Mouse (Mus musculus) limb, embryonic 12.5 days (tissue): Measurements from ENCODE around the gene Btnl4. TPM values are rescaled to one million over a fixed set of nuclear protein-coding genes. Genes with fewer than 3 reads are reported as not detected.

Experiments used
- ATAC-seq: fragments of 200-750 bp; cut with Nextera tagmentation; 2 replicates; pipeline ENCODE4 v1.8.0; 2017; ENCODE audit warnings: low read depth, moderate TSS enrichment; ENCODE audit not compliant: insufficient number of reproducible peaks, insufficient read depth, low FRiP score, low TSS enrichment
- H3K27ac ChIP-seq: fragments of 300-500 bp; sonication (generic); 2 replicates; pipeline ENCODE4 v1.5.1; 2016; ENCODE audit warnings: mild to moderate bottlenecking, moderate library complexity
- H3K27me3 ChIP-seq: fragments of 300-500 bp; sonication (generic); 2 replicates; pipeline ENCODE4 v1.6.1; 2016; ENCODE audit warnings: mild to moderate bottlenecking, moderate library complexity
- H3K36me3 ChIP-seq: fragments of 300-500 bp; sonication (generic); 2 replicates; pipeline ENCODE4 v1.6.1; 2016; ENCODE audit warnings: mild to moderate bottlenecking, moderate library complexity
- H3K4me1 ChIP-seq: fragments of 300-500 bp; sonication (generic); replicated peaks from 2 replicates; pipeline ENCODE4 v1.6.1; 2016
- H3K4me2 ChIP-seq: fragments of 300-500 bp; sonication (generic); 2 replicates; pipeline ENCODE4 v1.6.1; 2016; ENCODE audit warnings: mild to moderate bottlenecking, moderate library complexity
- H3K4me3 ChIP-seq: fragments of 300-500 bp; sonication (generic); replicated peaks from 2 replicates; pipeline ENCODE4 v1.5.1; 2016; ENCODE audit warnings: mild to moderate bottlenecking
- H3K9ac ChIP-seq: fragments of 300-500 bp; sonication (generic); replicated peaks from 2 replicates; pipeline ENCODE4 v1.6.1; 2016; ENCODE audit warnings: mild to moderate bottlenecking, moderate library complexity
- H3K9me3 ChIP-seq: fragments of 300-500 bp; sonication (generic); 2 replicates; pipeline ENCODE4 v1.6.1; 2016; ENCODE audit warnings: mild to moderate bottlenecking, moderate library complexity
- WGBS: fragments of 180-500 bp; shearing (Covaris S2); methylation state at CpG from one replicate; pipeline ENCODE4 v1.1.7; 2016; 5-methylcytosine and 5-hydroxymethylcytosine counted together
- polyA plus RNA-seq: library from polyadenylated mRNA; unstranded; fragments of >200 nt; fragmentation: Nextera tagmentation; extraction: Ambion mirVana; gene quantifications from 2 replicates; pipeline ENCODE4 v1.2.1, GENCODE M21; 2016

Gene Btnl4
- polyA plus RNA-seq, 1 experiment from 2014 or later, result not detected

DNA sequence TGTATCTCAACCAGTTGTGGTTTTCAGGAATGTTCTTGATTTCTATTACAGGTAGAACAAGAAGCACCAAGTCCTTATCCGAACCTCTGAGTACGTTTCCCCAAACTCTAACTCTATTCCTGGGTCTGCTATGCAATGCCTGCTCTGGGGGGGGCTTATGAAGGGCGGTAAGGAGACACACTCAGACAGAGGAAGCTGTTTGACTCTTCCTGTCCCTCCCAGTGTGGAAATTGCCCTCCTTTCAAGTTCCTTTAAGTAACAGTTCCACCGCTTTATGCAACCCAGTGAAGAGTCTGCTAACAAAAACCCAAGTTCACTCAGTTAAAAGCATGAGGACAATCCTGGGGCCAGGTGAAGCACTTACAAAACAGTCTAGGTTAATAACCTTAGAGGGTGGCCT, 40.0 kb downstream of the Btnl4 start:
- H3K4me1 ChIP-seq, result no peaks in the 10 kb centered on the region
- no peaks in the 10 kb centered on the region for H3K27me3 ChIP-seq
- H3K36me3 ChIP-seq, result no peaks in the 10 kb centered on the region
- H3K4me3 ChIP-seq, result no peak overlapping the region
- WGBS, result 66% methylated on average over 4 of the region's 4 CpGs
- peaks cover 7% of the 10 kb centered on the region for H3K9me3 ChIP-seq
- no peak overlapping the region for H3K9ac ChIP-seq
- H3K4me2 ChIP-seq, result no peak overlapping the region
- H3K27ac ChIP-seq, result no peak overlapping the region
- ATAC-seq, result no peak

- Histone ChIP-seq H3K36me3 (no peaks in the 10 kb centered on the region), H3K27ac (no peak overlapping the region), H3K9me3 (no peaks in the 10 kb centered on the region), H3K4me1 (no peaks in the 10 kb centered on the region), H3K4me2 (no peak overlapping the region), H3K27me3 (no peaks in the 10 kb centered on the region), H3K9ac (no peak overlapping the region), H3K4me3 (no peak overlapping the region)
- ATAC-seq, result no peak
Measured at GRCm38 (mm10) chr17:34427597-34427996, 49.5 kb downstream of the Btnl4 start.

DNA sequence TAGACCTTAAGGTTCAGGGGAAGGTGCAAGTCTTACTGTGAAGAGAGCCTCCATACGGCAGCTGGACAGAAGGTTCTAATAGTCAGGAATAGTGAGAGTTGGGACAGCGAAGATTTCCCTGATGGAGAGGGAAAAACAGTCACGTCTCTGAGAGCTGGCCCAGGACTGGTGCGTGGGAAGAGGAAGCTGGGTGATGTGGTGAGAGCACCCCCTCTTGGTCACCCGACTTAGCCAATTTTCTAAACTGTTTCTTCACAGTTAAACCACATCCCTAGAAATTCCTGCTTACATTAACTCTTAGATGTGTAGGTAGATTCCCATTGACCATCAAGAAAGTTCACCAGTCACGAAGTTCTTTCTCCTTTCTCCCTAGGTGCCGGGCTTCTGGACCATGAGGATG, 57.1 kb downstream of the Btnl4 start:
- WGBS, result 70% methylated on average over 7 of the region's 7 CpGs
- no peak overlapping the region for H3K4me2 ChIP-seq
- H3K4me1 ChIP-seq, result no peaks in the 10 kb centered on the region
- H3K9ac ChIP-seq, result no peak overlapping the region
- H3K9me3 ChIP-seq, result no peaks in the 10 kb centered on the region
- H3K27me3 ChIP-seq, result no peaks in the 10 kb centered on the region
- ATAC-seq, result no peak
- no peak overlapping the region for H3K27ac ChIP-seq
- H3K4me3 ChIP-seq, result no peak overlapping the region
- no peaks in the 10 kb centered on the region for H3K36me3 ChIP-seq

Other genes with a start within 250 kb of the Btnl4 start
- gene H2-Ob, start 238.4 kb downstream of the Btnl4 start, polyA plus RNA-seq, result not detected in 2 replicates
- gene H2-Ab1, start 219.6 kb downstream of the Btnl4 start, polyA plus RNA-seq, result 2.7 and 2.8 TPM in 2 replicates
- gene H2-Aa, start 189.5 kb downstream of the Btnl4 start, polyA plus RNA-seq, result 0.50 TPM in 1 of 2 replicates, not detected in the other
- 1.0 and 2.0 TPM in 2 replicates for gene H2-Eb1, start 171.5 kb downstream of the Btnl4 start, polyA plus RNA-seq
- 0.12 and 0.18 TPM in 2 replicates for gene H2-Eb2, start 151.7 kb downstream of the Btnl4 start, polyA plus RNA-seq
- gene Btnl2, start 122.5 kb downstream of the Btnl4 start, polyA plus RNA-seq, result not detected in 2 replicates
- not detected in 2 replicates for gene Btnl1, start 100.2 kb downstream of the Btnl4 start, polyA plus RNA-seq
- 0.40 and 1.3 TPM in 2 replicates for gene BC051142, start 78.5 kb downstream of the Btnl4 start, polyA plus RNA-seq
- gene Btnl6, start 40.0 kb upstream of the Btnl4 start, polyA plus RNA-seq, result not detected in 2 replicates
- gene Notch4, start 87.0 kb upstream of the Btnl4 start, polyA plus RNA-seq, result 4.9 and 6.3 TPM in 2 replicates
- gene Gpsm3, start 112.5 kb upstream of the Btnl4 start, polyA plus RNA-seq, result 2.6 and 3.8 TPM in 2 replicates
- 24.6 and 26.6 TPM in 2 replicates for gene Pbx2, start 113.9 kb upstream of the Btnl4 start, polyA plus RNA-seq
- gene Ager, start 120.5 kb upstream of the Btnl4 start, polyA plus RNA-seq, result 2.8 and 3.5 TPM in 2 replicates
- gene Rnf5, start 126.4 kb upstream of the Btnl4 start, polyA plus RNA-seq, result 143 and 145 TPM in 2 replicates
- 50.5 and 53.4 TPM in 2 replicates for gene Agpat1, start 126.9 kb upstream of the Btnl4 start, polyA plus RNA-seq
- gene Egfl8, start 138.7 kb upstream of the Btnl4 start, polyA plus RNA-seq, result 3.0 and 3.4 TPM in 2 replicates
- 15.9 and 17.6 TPM in 2 replicates for gene Ppt2, start 151.2 kb upstream of the Btnl4 start, polyA plus RNA-seq
- 0.20 and 0.28 TPM in 2 replicates for gene Prrt1, start 152.2 kb upstream of the Btnl4 start, polyA plus RNA-seq
- 14.0 and 19.5 TPM in 2 replicates for gene Fkbpl, start 167.4 kb upstream of the Btnl4 start, polyA plus RNA-seq
- gene Atf6b, start 169.8 kb upstream of the Btnl4 start, polyA plus RNA-seq, result 94.8 and 103 TPM in 2 replicates
- not detected in 2 replicates for gene Tnxb, start 193.2 kb upstream of the Btnl4 start, polyA plus RNA-seq